Mouse (Mus musculus) forebrain, embryonic 14.5 days (tissue): ENCODE results near the gene Patj. TPM values are rescaled to one million over a fixed set of nuclear protein-coding genes. Genes with fewer than 3 reads are reported as not detected.

Experiments used
- ATAC-seq: fragments of 200-750 bp; cut with Nextera tagmentation; 2 replicates; pipeline ENCODE4 v1.8.0; 2017; ENCODE audit warnings: mild to moderate bottlenecking, moderate library complexity
- DNase-seq: peaks from one replicate; pipeline ENCODE4 v3.0.0-alpha.2; 2015; ENCODE audit warnings: low spot score
- H3K27ac ChIP-seq: fragments of 300-500 bp; sonication (generic); 2 replicates; pipeline ENCODE4 v1.5.1; 2014; ENCODE audit warnings: low read depth, mild to moderate bottlenecking, control low read depth, low read length, moderate library complexity
- H3K27me3 ChIP-seq: fragments of 300-500 bp; sonication (generic); replicated peaks from 2 replicates; pipeline ENCODE4 v1.6.1; 2014; ENCODE audit warnings: low read length, control low read depth, mixed read lengths; ENCODE audit not compliant: control insufficient read depth, insufficient read depth
- H3K36me3 ChIP-seq: fragments of 300-500 bp; sonication (generic); 2 replicates; pipeline ENCODE4 v1.6.1; 2014; ENCODE audit warnings: low read length, control low read depth; ENCODE audit not compliant: control insufficient read depth, insufficient read depth
- H3K4me1 ChIP-seq: fragments of 300-500 bp; sonication (generic); 2 replicates; pipeline ENCODE4 v1.6.1; 2014; ENCODE audit warnings: antibody characterized with exemption, low read length, control low read depth; ENCODE audit not compliant: control insufficient read depth, insufficient read depth
- H3K4me2 ChIP-seq: fragments of 300-500 bp; sonication (generic); 2 replicates; pipeline ENCODE4 v1.6.1; 2014; ENCODE audit warnings: mild to moderate bottlenecking, control low read depth, low read length
- H3K4me3 ChIP-seq: fragments of 300-500 bp; sonication (generic); 2 replicates; pipeline ENCODE4 v1.5.1; 2014; ENCODE audit warnings: low read depth, low read length, control low read depth
- H3K9ac ChIP-seq: fragments of 300-500 bp; sonication (generic); 2 replicates; pipeline ENCODE4 v1.6.1; 2014; ENCODE audit warnings: mild to moderate bottlenecking, low read length, control low read depth, moderate library complexity
- H3K9me3 ChIP-seq: fragments of 300-500 bp; sonication (generic); replicated peaks from 2 replicates; pipeline ENCODE4 v1.6.1; 2016; ENCODE audit warnings: low read length, control low read depth, mixed read lengths; ENCODE audit not compliant: control insufficient read depth
- WGBS: fragments of 180-500 bp; shearing (Covaris S2); extraction: QIAGEN DNeasy Blood & Tissue Kit; methylation state at CpG from one replicate; pipeline ENCODE4 v1.1.7; 2014; 5-methylcytosine and 5-hydroxymethylcytosine counted together
- polyA plus RNA-seq: library from polyadenylated mRNA; unstranded; fragments of >200 nt; fragmentation: Nextera tagmentation; extraction: Ambion mirVana; gene quantifications from 2 replicates; pipeline ENCODE4 v1.2.1, GENCODE M21; 2014

Patj gene
- polyA plus RNA-seq, 1 experiment from 2014 or later: 7.1 TPM

DNA sequence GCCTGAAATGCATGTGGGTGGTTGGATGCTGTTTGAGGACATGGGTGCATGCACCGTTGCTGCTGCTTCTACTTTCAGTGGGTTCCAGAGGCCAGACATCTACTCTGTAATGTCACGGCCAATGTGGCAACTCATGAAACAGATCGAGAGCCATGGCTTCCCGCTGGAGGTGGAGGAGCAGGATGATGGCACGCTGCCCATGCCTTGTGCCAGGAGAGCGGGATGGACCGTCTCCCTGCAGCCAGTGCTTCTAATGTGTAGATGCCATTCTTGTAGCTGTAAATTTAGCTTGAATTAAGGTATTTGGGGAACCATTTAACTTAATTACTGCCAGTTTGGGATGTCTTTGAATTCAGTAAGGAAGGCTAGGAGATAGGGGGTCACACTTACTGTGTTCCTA is 270.3 kb downstream of the Patj start:
- Histone ChIP-seq H3K27me3 (no peaks in the 10 kb centered on the region), H3K4me2 (no peak overlapping the region), H3K36me3 (no peaks in the 10 kb centered on the region), H3K4me3 (no peak overlapping the region), H3K27ac (no peak overlapping the region), H3K4me1 (no peaks in the 10 kb centered on the region), H3K9me3 (peaks cover 3% of the 10 kb centered on the region; the same call in 1 of the 2 replicates), H3K9ac (no peak overlapping the region)
- 51% methylated on average over 7 of the region's 7 CpGs for WGBS
- no peak for DNase-seq
- no peak for ATAC-seq

GRCm38 (mm10) chr4:98666451-98666850 is 270.9 kb downstream of the Patj start:
- Histone ChIP-seq H3K36me3 (no peaks in the 10 kb centered on the region), H3K4me3 (no peak overlapping the region), H3K27ac (no peak overlapping the region), H3K9ac (no peak overlapping the region), H3K4me1 (no peaks in the 10 kb centered on the region), H3K9me3 (peaks cover 3% of the 10 kb centered on the region; the same call in 1 of the 2 replicates), H3K4me2 (no peak overlapping the region), H3K27me3 (no peaks in the 10 kb centered on the region)
- DNase-seq: no peak
- ATAC-seq: no peak
- 96% methylated on average over 1 of the region's 1 CpGs for WGBS

DNA sequence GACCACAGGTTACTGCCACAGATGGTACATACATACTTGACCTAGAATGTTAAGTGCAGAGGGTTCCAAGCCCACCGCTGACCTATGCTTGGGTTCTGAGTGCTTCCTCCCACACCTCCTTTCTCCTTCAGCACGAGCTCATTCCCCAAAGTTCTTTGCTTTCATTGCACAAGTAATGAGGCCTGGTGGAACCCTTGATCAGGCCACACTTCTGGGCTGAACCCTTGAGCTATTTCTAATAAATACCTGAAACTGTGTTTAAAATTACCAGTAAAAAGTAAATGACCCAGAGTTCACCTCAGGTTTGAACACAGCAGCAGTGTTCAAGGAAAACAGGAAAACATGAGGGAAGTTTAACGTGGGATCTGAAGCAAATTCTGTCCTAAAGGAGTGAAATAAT is 271.4 kb downstream of the Patj start:
- ATAC-seq (no peak), DNase-seq (no peak)
- Histone ChIP-seq H3K27ac (no peak overlapping the region), H3K9me3 (peaks cover 3% of the 10 kb centered on the region; the same call in 1 of the 2 replicates), H3K27me3 (no peaks in the 10 kb centered on the region), H3K4me3 (no peak overlapping the region), H3K9ac (no peak overlapping the region), H3K36me3 (no peaks in the 10 kb centered on the region), H3K4me1 (no peaks in the 10 kb centered on the region), H3K4me2 (no peak overlapping the region)
- WGBS: 84% methylated on average over 3 of the region's 3 CpGs

DNA sequence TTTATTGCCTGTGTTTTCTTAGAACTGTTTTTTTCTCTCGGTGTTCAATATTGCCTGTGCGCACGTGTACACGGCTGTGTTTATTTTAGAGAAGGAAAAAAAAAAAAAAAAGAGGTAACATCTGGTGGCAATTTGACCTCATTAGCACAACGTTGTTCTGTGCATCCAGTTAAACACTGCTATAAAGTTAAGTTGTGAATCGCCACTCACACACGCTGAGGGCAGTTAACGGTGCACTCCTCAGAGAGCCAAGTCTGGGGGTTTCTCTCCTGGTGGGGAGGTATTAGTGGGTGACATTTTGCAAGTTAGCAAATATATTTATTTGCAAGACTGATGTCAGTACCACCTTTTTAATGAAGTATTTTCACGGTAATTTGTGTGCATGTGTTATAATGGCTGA is 281.9 kb downstream of the Patj start:
- peak; percentile 7 for DNase-seq
- WGBS: 50% methylated on average over 9 of the region's 9 CpGs
- H3K4me2 ChIP-seq: no peak overlapping the region
- peak; percentile 32; the same call in 1 of the 2 replicates for ATAC-seq
- H3K9me3 ChIP-seq: no peaks in the 10 kb centered on the region
- H3K27me3 ChIP-seq: no peaks in the 10 kb centered on the region
- no peaks in the 10 kb centered on the region for H3K4me1 ChIP-seq
- no peak overlapping the region for H3K9ac ChIP-seq
- H3K4me3 ChIP-seq: no peak overlapping the region
- peaks cover 3% of the 10 kb centered on the region; the same call in 1 of the 2 replicates for H3K36me3 ChIP-seq
- no peak overlapping the region for H3K27ac ChIP-seq

- Histone ChIP-seq H3K4me1 (peaks cover 8% of the 10 kb centered on the region; the same call in 1 of the 2 replicates), H3K27me3 (no peaks in the 10 kb centered on the region), H3K4me3 (no peak overlapping the region), H3K36me3 (peaks cover 3% of the 10 kb centered on the region; the same call in 1 of the 2 replicates), H3K27ac (no peak overlapping the region; the same call in 1 of the 2 replicates), H3K9me3 (no peaks in the 10 kb centered on the region), H3K9ac (no peak overlapping the region), H3K4me2 (no peak overlapping the region)
- peak; percentile 90 for ATAC-seq
- DNase-seq: peak; percentile 89
- 56% methylated on average over 11 of the region's 11 CpGs for WGBS
Measured at GRCm38 (mm10) chr4:98686678-98687267, 291.2 kb downstream of the Patj start.

GRCm38 (mm10) chr4:98688116-98688515 is 292.5 kb downstream of the Patj start:
- peaks cover 3% of the 10 kb centered on the region; the same call in 1 of the 2 replicates for H3K36me3 ChIP-seq
- no peaks in the 10 kb centered on the region for H3K9me3 ChIP-seq
- no peak overlapping the region for H3K9ac ChIP-seq
- ATAC-seq (no peak), DNase-seq (peak; percentile 33)
- peaks cover 8% of the 10 kb centered on the region; the same call in 1 of the 2 replicates for H3K4me1 ChIP-seq
- H3K4me3 ChIP-seq: no peak overlapping the region
- no peak overlapping the region for H3K4me2 ChIP-seq
- 59% methylated on average over 11 of the region's 11 CpGs for WGBS
- H3K27me3 ChIP-seq: no peaks in the 10 kb centered on the region
- H3K27ac ChIP-seq: 0 out of 2 replicates have a peak overlapping the region, but pooled peaks have one; percentile 52

- H3K4me2 ChIP-seq: no peak overlapping the region
- 80% methylated on average over 9 of the region's 9 CpGs for WGBS
- DNase-seq (no peak), ATAC-seq (no peak)
- H3K9me3 ChIP-seq: no peaks in the 10 kb centered on the region
- H3K36me3 ChIP-seq: peaks cover 3% of the 10 kb centered on the region; the same call in 1 of the 2 replicates
- peak overlapping the region; percentile 52; the same call in 1 of the 2 replicates for H3K27ac ChIP-seq
- H3K9ac ChIP-seq: no peak overlapping the region
- no peak overlapping the region for H3K4me3 ChIP-seq
- H3K27me3 ChIP-seq: no peaks in the 10 kb centered on the region
- H3K4me1 ChIP-seq: peaks cover 8% of the 10 kb centered on the region; the same call in 1 of the 2 replicates
Measured at GRCm38 (mm10) chr4:98688520-98688919, 292.9 kb downstream of the Patj start.

DNA sequence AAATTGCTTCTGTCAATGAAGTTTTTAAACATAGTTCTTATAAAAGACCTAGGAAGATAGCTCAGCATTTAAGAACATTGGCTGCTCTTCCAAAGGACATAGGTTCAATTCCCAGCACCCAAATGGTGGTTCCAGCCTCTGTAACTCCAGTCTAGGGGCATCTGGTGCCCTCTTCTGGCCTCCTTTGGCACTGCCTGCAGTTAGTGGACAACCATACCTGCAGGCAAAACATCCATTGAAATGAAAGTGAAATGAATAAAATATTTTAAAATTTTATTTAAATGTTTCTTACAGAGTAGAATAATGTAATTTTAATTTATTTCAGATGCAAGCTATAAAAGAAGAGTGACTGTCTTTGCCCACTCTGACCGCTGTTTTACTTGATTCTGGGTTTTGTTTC is 294.4 kb downstream of the Patj start:
- ATAC-seq: no peak
- Histone ChIP-seq H3K27ac (no peak overlapping the region), H3K36me3 (peaks cover 3% of the 10 kb centered on the region; the same call in 1 of the 2 replicates), H3K4me2 (no peak overlapping the region), H3K27me3 (no peaks in the 10 kb centered on the region), H3K9ac (no peak overlapping the region), H3K4me3 (no peak overlapping the region), H3K4me1 (peaks cover 8% of the 10 kb centered on the region; the same call in 1 of the 2 replicates), H3K9me3 (no peaks in the 10 kb centered on the region)
- no peak for DNase-seq
- 95% methylated on average over 1 of the region's 1 CpGs for WGBS

- Histone ChIP-seq H3K27ac (no peak overlapping the region), H3K4me2 (no peak overlapping the region), H3K9me3 (no peaks in the 10 kb centered on the region), H3K4me1 (no peaks in the 10 kb centered on the region), H3K27me3 (no peaks in the 10 kb centered on the region), H3K4me3 (no peak overlapping the region), H3K9ac (no peak overlapping the region), H3K36me3 (no peaks in the 10 kb centered on the region; the same call in 1 of the 2 replicates)
- no peak for ATAC-seq
- no peak for DNase-seq
- 84% methylated on average over 9 of the region's 9 CpGs for WGBS
Measured at GRCm38 (mm10) chr4:98693465-98694185, 298.0 kb downstream of the Patj start.
